ENCODE assay signal across 27 mouse cellular contexts in genomic region chr5:106946342-106946741, GRCm38 (mm10). TPM values are rescaled to one million over a fixed set of nuclear protein-coding genes. Genes with fewer than 3 reads are reported as not detected.
"Had no signal": no experiment of that assay in that cellular context is flagged by ENCODE, and none has a peak within 500 bp of the region (broad histone marks: within the 10 kb centered on the region; RNA-seq: fewer than 3 reads in every experiment).

No protein-coding gene starts in this region.

- H3K9me3 ChIP-seq: embryonic facial prominence, embryonic 10.5 days; embryonic facial prominence, embryonic 12.5 days; embryonic facial prominence, embryonic 13.5 days; embryonic facial prominence, embryonic 15.5 days; forebrain, embryonic 10.5 days; forebrain, embryonic 12.5 days; forebrain, embryonic 13.5 days; forebrain, embryonic 15.5 days had no signal

- H3K4me3 ChIP-seq: embryonic facial prominence, embryonic 10.5 days; embryonic facial prominence, embryonic 12.5 days; embryonic facial prominence, embryonic 13.5 days; embryonic facial prominence, embryonic 15.5 days; erythroblast, embryonic 14.5 days; forebrain, embryonic 10.5 days; forebrain, embryonic 12.5 days; forebrain, embryonic 13.5 days; forebrain, embryonic 15.5 days; gastrocnemius, adult 2 months; heart, adult 2 months had no signal

- H3K4me1 ChIP-seq: embryonic facial prominence, embryonic 10.5 days; embryonic facial prominence, embryonic 12.5 days; embryonic facial prominence, embryonic 13.5 days; embryonic facial prominence, embryonic 15.5 days; forebrain, embryonic 10.5 days; forebrain, embryonic 12.5 days; forebrain, embryonic 13.5 days; forebrain, embryonic 15.5 days had no signal

- ATAC-seq: forebrain, embryonic 13.5 days; forebrain, embryonic 14.5 days; forebrain, embryonic 15.5 days; forebrain, embryonic 16.5 days; forebrain, postnatal 0 days had no signal

- H3K27me3 ChIP-seq: embryonic facial prominence, embryonic 12.5 days; embryonic facial prominence, embryonic 13.5 days; embryonic facial prominence, embryonic 15.5 days; forebrain, embryonic 12.5 days; forebrain, embryonic 13.5 days; forebrain, embryonic 15.5 days had no signal

- H3K9ac ChIP-seq: embryonic facial prominence, embryonic 12.5 days; embryonic facial prominence, embryonic 13.5 days; embryonic facial prominence, embryonic 15.5 days; forebrain, embryonic 12.5 days; forebrain, embryonic 13.5 days; forebrain, embryonic 15.5 days; forebrain, postnatal 0 days had no signal

- DNase-seq: cerebellum, adult 8-10 months; cerebellum, adult 9-10 months; cerebellum, adult 9-11 months; cerebellum, postnatal 10 days; cerebellum, postnatal 14 days; cerebellum, postnatal 25 days; cerebellum, postnatal 36 days; embryo, embryonic 11 days; forebrain, postnatal 0 days; gastrocnemius, adult 2 months; gastrocnemius, postnatal 10 days; gastrocnemius, postnatal 14 days; gastrocnemius, postnatal 25 days; gastrocnemius, postnatal 36 days; heart, adult 18-20 months; heart, adult 2 months had no signal

- H3K4me2 ChIP-seq: embryonic facial prominence, embryonic 12.5 days; embryonic facial prominence, embryonic 13.5 days; embryonic facial prominence, embryonic 15.5 days; forebrain, embryonic 12.5 days; forebrain, embryonic 13.5 days; forebrain, embryonic 15.5 days had no signal

- H3K27ac ChIP-seq: embryonic facial prominence, embryonic 10.5 days; embryonic facial prominence, embryonic 12.5 days; embryonic facial prominence, embryonic 13.5 days; embryonic facial prominence, embryonic 15.5 days; forebrain, embryonic 10.5 days; forebrain, embryonic 12.5 days; forebrain, embryonic 13.5 days; forebrain, embryonic 15.5 days; gastrocnemius, adult 2 months; heart, adult 2 months had no signal

- H3K36me3 ChIP-seq: embryonic facial prominence, embryonic 10.5 days; embryonic facial prominence, embryonic 12.5 days; embryonic facial prominence, embryonic 13.5 days; embryonic facial prominence, embryonic 15.5 days; forebrain, embryonic 10.5 days; forebrain, embryonic 12.5 days; forebrain, embryonic 15.5 days had no signal

RNA-seq across cellular contexts. Expression of gene Hfm1, which starts 20.2 kb away (rescaled TPM):
- polyA plus RNA-seq: erythroblast, embryonic 14.5 days; heart, adult 2 months had no signal
